Mouse (Mus musculus) forebrain, embryonic 10.5 days (tissue): Measurements from ENCODE around the gene Tgfa. TPM values are rescaled to one million over a fixed set of nuclear protein-coding genes. Genes with fewer than 3 reads are reported as not detected.

Experiments used
- DNase-seq: peaks from one replicate; pipeline ENCODE4 v3.0.0-alpha.2; 2017; ENCODE audit warnings: low spot score; ENCODE audit errors: extremely low spot score
- H3K27ac ChIP-seq: fragments of 300-500 bp; sonication (generic); 2 replicates; pipeline ENCODE4 v1.5.1; 2016; ENCODE audit warnings: mild to moderate bottlenecking
- H3K27me3 ChIP-seq: fragments of 300-500 bp; sonication (generic); 2 replicates; pipeline ENCODE4 v1.6.1; 2016; ENCODE audit warnings: mild to moderate bottlenecking; ENCODE audit not compliant: poor library complexity, severe bottlenecking
- H3K36me3 ChIP-seq: fragments of 300-500 bp; sonication (generic); replicated peaks from 2 replicates; pipeline ENCODE4 v1.6.1; 2016; ENCODE audit warnings: mild to moderate bottlenecking, moderate library complexity
- H3K4me1 ChIP-seq: fragments of 300-500 bp; sonication (generic); 2 replicates; pipeline ENCODE4 v1.6.1; 2016
- H3K4me3 ChIP-seq: fragments of 300-500 bp; sonication (generic); 2 replicates; pipeline ENCODE4 v1.5.1; 2016; ENCODE audit warnings: mild to moderate bottlenecking, moderate library complexity
- H3K9me3 ChIP-seq: fragments of 300-500 bp; sonication (generic); 2 replicates; pipeline ENCODE4 v1.6.1; 2016; ENCODE audit warnings: mild to moderate bottlenecking, moderate library complexity
- WGBS: fragments of 180-500 bp; shearing (Covaris S2); methylation state at CpG from one replicate; pipeline ENCODE4 v1.1.7; 2016; 5-methylcytosine and 5-hydroxymethylcytosine counted together
- polyA plus RNA-seq: library from polyadenylated mRNA; unstranded; fragments of >200 nt; fragmentation: Nextera tagmentation; extraction: Ambion mirVana; gene quantifications from 2 replicates; pipeline ENCODE4 v1.2.1, GENCODE M21; 2016

Gene Tgfa
- polyA plus RNA-seq, 1 experiment from 2014 or later = 1.2 TPM

DNA sequence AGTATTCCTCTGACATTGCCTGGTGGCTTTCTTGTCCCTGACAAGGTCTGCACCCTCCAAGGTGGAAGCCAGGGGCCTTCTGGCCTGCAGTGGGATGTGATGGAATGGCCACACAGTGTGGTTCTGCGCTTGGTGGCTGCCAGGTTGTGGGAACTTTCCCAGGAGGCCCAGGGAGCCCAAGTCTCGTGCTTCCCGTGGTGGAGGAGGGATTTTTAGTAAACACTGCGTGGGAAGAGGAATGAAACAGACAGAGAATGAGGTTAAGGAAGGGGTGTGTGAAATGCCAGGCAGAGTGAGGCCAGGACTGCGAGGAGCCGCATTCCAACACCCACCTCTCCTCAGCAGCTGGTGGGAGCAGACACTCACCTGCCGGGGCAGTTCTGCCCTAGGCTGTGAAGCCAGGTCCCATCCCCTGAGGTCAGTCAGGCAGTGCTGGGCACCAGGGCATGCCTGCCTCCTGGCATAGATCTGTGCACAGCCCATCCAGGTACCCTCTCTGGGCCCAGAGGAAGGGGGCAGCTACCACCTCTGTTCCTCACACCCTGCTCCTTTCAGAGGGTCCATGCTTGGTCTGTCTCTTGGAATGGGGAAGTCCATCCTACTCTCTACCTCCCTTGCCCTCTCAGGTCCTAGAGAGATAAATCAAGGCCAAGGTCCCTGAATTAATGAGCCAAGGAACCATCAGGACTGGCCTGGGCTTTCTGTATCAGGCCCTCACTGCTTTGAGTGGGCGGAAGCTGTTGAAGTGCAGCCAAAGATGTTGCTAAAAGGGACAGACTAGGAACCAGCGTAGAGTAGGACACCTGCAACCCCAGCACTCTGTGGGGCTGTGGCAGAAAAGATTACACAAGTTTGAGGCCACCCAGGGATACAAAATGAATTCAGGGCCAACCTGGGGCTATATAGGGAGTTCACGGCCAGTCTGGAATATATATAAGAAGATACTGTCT lies 57.4 kb downstream of the Tgfa start:
- H3K27ac ChIP-seq = peak overlapping the region; percentile 65; the same call in 1 of the 2 replicates
- no peaks in the 10 kb centered on the region; the same call in 1 of the 2 replicates for H3K27me3 ChIP-seq
- no peaks in the 10 kb centered on the region for H3K9me3 ChIP-seq
- H3K4me3 ChIP-seq = no peak overlapping the region
- no peaks in the 10 kb centered on the region for H3K36me3 ChIP-seq
- peaks cover 41% of the 10 kb centered on the region for H3K4me1 ChIP-seq
- no peak for DNase-seq
- 79% methylated on average over 10 of the region's 10 CpGs for WGBS

DNA sequence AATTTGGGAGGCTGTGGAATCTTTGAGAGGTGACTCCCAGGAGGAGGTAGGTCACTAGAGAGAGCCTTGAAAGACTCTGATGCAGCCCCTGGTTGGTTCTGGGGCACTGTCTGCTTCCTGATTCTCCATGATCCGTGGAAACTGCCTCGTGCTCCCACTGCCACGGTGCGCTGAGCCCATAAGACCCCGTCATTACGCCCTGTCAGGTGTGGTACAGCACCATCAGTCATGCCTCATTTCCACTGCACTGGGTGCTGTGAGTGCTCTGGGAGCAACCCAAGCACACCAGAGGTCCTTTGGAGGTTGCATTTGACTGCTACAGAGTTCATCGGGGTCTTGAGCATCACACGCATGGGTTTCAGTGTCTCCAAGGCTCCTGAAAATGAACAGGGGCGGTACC lies 60.9 kb downstream of the Tgfa start:
- 91% methylated on average over 9 of the region's 9 CpGs for whole genome bisulfite sequencing
- no peaks in the 10 kb centered on the region for H3K27me3 ChIP-seq
- peaks cover 19% of the 10 kb centered on the region for H3K4me1 ChIP-seq
- H3K9me3 ChIP-seq = no peaks in the 10 kb centered on the region
- DNase-seq = no peak
- no peaks in the 10 kb centered on the region for H3K36me3 ChIP-seq
- H3K4me3 ChIP-seq = no peak overlapping the region
- no peak overlapping the region for H3K27ac ChIP-seq

GRCm38 (mm10) chr6:86259242-86259641 lies 64.2 kb downstream of the Tgfa start:
- Histone ChIP-seq H3K27me3 (no peaks in the 10 kb centered on the region), H3K4me3 (no peak overlapping the region), H3K4me1 (peaks cover 11% of the 10 kb centered on the region), H3K36me3 (no peaks in the 10 kb centered on the region), H3K9me3 (no peaks in the 10 kb centered on the region), H3K27ac (no peak overlapping the region)
- 89% methylated on average over 6 of the region's 6 CpGs for WGBS
- no peak for DNase-seq

GRCm38 (mm10) chr6:86260322-86261050 lies 65.5 kb downstream of the Tgfa start:
- Histone ChIP-seq H3K27ac (no peak overlapping the region), H3K4me3 (no peak overlapping the region), H3K36me3 (no peaks in the 10 kb centered on the region), H3K9me3 (no peaks in the 10 kb centered on the region), H3K4me1 (peaks cover 11% of the 10 kb centered on the region), H3K27me3 (no peaks in the 10 kb centered on the region)
- 85% methylated on average over 7 of the region's 7 CpGs for WGBS
- no peak for DNase-seq

DNA sequence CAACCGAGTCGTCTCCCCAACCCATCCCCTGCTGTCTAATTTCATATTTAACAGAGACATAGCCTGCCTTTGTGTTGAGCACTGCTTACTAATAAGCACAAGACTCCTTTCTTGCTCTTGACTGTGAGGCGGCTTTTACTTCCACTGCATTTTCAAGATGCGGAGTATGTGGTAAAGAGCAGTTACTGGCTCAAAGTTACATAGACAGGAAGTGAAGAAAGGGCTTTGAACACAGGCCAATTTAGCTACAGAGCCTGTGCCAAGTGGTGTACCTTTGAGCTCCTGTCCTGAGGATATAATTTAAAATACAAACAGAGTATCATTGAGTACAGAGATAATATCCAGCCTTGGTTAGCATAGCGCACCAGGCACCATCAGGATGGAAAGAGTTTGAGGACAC lies 71.8 kb downstream of the Tgfa start:
- DNase-seq = no peak

DNA sequence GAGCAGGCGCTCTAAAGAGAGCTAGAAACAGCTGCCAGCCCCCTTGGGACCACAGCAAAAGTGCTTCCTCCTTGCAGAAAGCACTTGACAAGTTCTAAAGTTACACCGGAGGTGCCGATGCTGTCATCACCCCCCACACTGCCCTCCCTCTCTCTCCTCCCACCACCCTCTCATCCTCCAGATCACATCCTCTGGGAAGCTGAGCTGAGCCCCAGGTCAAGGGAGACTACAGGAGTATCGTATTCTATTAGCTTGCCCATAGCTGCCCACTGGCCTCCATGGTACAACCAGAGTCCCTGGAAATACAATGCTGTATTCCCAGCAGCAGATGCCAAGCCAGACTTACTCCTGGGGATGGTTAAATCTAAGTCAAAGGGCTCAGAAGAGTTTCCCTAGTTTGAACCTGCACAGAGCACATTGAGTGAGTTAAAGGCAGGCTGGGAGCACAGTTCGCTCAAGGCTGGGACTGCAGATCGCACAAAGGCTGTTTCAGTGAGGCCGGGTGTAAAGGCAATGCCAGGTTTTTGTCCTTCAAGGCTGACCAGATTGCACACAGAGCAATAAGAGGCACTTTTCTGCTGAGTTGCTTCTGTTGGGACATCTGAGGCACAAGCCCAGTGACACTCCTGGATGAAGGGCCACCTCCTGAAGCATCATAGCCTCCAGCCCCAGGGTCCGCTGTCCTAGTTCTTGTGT lies 75.5 kb downstream of the Tgfa start:
- WGBS = 80% methylated on average over 8 of the region's 8 CpGs

More for the DNA sequence above, 71.8 kb downstream of the Tgfa start:
- Histone ChIP-seq H3K36me3 (no peaks in the 10 kb centered on the region), H3K4me1 (0 out of 2 replicates have a peak, but pooled peaks cover 7% of the 10 kb centered on the region), H3K9me3 (no peaks in the 10 kb centered on the region), H3K4me3 (no peak overlapping the region), H3K27ac (no peak overlapping the region), H3K27me3 (no peaks in the 10 kb centered on the region)
- 93% methylated on average over 5 of the region's 5 CpGs for WGBS

GRCm38 (mm10) chr6:86271130-86271529 lies 76.1 kb downstream of the Tgfa start:
- H3K27ac ChIP-seq = no peak overlapping the region
- no peaks in the 10 kb centered on the region for H3K36me3 ChIP-seq
- 89% methylated on average over 5 of the region's 5 CpGs for WGBS
- H3K4me1 ChIP-seq = 0 out of 2 replicates have a peak, but pooled peaks cover 10% of the 10 kb centered on the region
- H3K27me3 ChIP-seq = no peaks in the 10 kb centered on the region
- no peak for DNase-seq
- H3K4me3 ChIP-seq = no peak overlapping the region
- peaks cover 4% of the 10 kb centered on the region; the same call in 1 of the 2 replicates for H3K9me3 ChIP-seq

More for the DNA sequence above, 75.5 kb downstream of the Tgfa start:
- no peak for DNase-seq
- H3K9me3 ChIP-seq = 0 out of 2 replicates have a peak, but pooled peaks cover under 1% of the 10 kb centered on the region
- H3K27ac ChIP-seq = no peak overlapping the region
- H3K4me3 ChIP-seq = no peak overlapping the region
- H3K27me3 ChIP-seq = no peaks in the 10 kb centered on the region
- no peaks in the 10 kb centered on the region for H3K36me3 ChIP-seq
- 0 out of 2 replicates have a peak, but pooled peaks cover 10% of the 10 kb centered on the region for H3K4me1 ChIP-seq

DNA sequence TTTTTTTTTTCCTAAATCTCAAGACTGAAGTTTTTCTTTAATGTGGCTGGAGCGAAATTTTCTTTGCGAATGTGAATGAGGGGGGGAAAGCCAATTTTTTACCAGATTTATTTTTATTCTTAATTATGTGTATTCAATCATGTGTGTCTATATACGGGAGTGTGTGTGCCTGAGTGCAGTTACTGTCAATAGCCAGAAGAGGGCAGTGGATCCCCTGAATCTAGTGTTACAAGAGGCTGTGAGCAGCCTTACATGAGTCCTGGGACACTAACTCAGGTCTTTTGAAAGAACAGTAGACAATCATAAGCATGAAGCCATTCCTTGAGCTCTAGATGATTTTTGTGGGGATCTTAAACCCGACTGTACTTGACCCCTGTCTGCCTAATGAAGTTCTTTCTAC lies 80.7 kb downstream of the Tgfa start:
- Histone ChIP-seq H3K4me1 (0 out of 2 replicates have a peak, but pooled peaks cover 2% of the 10 kb centered on the region), H3K36me3 (no peaks in the 10 kb centered on the region), H3K9me3 (peaks cover 4% of the 10 kb centered on the region; the same call in 1 of the 2 replicates), H3K27me3 (no peaks in the 10 kb centered on the region), H3K4me3 (no peak overlapping the region), H3K27ac (no peak overlapping the region)
- 91% methylated on average over 4 of the region's 4 CpGs for WGBS
- DNase-seq = no peak

DNA sequence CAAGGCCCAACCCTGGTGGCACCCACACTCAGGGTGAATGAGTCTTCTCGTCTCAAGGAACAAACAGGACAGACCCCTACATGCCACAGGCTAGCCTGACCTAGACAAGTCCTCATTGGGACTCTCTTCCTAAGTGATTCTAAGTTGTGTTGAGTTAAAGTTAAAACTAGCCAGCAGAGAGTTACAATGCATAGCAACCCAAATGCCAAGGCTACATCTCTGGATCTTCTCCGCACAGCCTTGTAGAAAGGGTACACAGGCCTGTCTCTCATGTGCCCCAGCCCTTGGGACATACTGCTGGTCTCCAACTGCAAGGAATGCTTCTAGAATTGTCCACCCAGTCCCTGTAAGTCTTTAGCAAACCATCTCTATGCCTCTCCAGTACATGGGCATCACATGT lies 81.8 kb downstream of the Tgfa start:
- Histone ChIP-seq H3K27me3 (no peaks in the 10 kb centered on the region), H3K36me3 (no peaks in the 10 kb centered on the region), H3K4me3 (no peak overlapping the region), H3K4me1 (0 out of 2 replicates have a peak, but pooled peaks cover 2% of the 10 kb centered on the region), H3K9me3 (peaks cover 4% of the 10 kb centered on the region; the same call in 1 of the 2 replicates), H3K27ac (no peak overlapping the region)
- no peak for DNase-seq
- WGBS = 85% methylated on average over 2 of the region's 2 CpGs

DNA sequence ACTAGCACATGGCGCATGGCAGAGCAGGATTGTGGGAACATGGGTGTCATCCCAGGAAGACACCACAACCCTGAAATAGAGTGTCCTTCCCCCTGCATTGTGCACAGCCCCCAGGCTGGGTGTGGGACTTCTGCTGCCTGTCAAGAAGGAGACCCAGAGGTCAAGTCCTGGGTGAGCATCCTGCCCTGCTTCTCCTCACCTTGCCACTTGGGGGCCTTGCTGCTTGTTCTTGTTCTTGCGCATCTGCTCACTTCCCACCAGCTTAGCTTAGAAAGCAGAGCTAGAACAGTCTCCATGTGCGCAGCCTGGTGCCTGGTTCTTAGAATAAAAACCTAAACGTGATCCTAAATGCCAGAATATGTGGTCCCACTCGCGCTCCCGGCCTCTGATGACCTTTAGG lies 82.6 kb downstream of the Tgfa start:
- 76% methylated on average over 7 of the region's 7 CpGs for WGBS
- Histone ChIP-seq H3K4me3 (no peak overlapping the region), H3K36me3 (no peaks in the 10 kb centered on the region), H3K4me1 (0 out of 2 replicates have a peak, but pooled peaks cover 2% of the 10 kb centered on the region), H3K9me3 (peaks cover 4% of the 10 kb centered on the region; the same call in 1 of the 2 replicates), H3K27ac (no peak overlapping the region), H3K27me3 (no peaks in the 10 kb centered on the region)
- no peak for DNase-seq

- 95% methylated on average over 11 of the region's 11 CpGs for WGBS
These were observed 86.7 kb downstream of the Tgfa start for GRCm38 (mm10) chr6:86281573-86282210.

DNA sequence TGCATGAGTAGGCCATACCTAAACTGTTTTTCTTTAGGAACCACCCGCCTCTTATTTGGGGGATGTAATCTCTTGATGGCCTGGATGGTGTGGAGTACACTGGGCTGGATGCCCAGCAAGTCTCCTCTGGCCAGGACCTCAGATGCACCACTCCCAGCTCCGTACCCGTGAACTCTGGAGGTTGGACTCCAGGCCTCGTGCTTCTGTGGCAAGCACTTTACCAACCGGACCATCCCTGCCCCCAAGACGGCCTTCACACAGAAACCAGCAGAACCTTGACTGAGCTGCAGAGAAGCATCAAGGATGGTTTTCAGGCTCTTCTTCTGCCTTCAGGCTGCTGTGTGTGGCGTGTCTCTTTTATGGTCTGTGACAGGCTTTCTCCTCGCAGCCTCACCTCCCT lies 98.3 kb downstream of the Tgfa start:
- WGBS = 71% methylated on average over 8 of the region's 8 CpGs
- H3K27ac ChIP-seq = peak overlapping the region; percentile 72

More at GRCm38 (mm10) chr6:86281573-86282210, 86.7 kb downstream of the Tgfa start:
- Histone ChIP-seq H3K9me3 (no peaks in the 10 kb centered on the region), H3K27me3 (no peaks in the 10 kb centered on the region), H3K4me3 (no peak overlapping the region), H3K4me1 (no peaks in the 10 kb centered on the region), H3K36me3 (no peaks in the 10 kb centered on the region), H3K27ac (no peak overlapping the region)
- no peak for DNase-seq

More for the DNA sequence above, 98.3 kb downstream of the Tgfa start:
- no peaks in the 10 kb centered on the region for H3K27me3 ChIP-seq
- no peaks in the 10 kb centered on the region for H3K9me3 ChIP-seq
- no peaks in the 10 kb centered on the region for H3K36me3 ChIP-seq
- H3K4me3 ChIP-seq = no peak overlapping the region
- DNase-seq = no peak
- peaks cover 13% of the 10 kb centered on the region for H3K4me1 ChIP-seq
